Mouse (Mus musculus): Measurements from ENCODE around the gene Wdfy4. TPM values are rescaled to one million over a fixed set of nuclear protein-coding genes. Genes with fewer than 3 reads are reported as not detected.

Wdfy4 gene
- polyA plus RNA-seq, 1 experiment from 2014 or later: 0.14 TPM

- H3K4me2 ChIP-seq: no peak overlapping the region
- no peak overlapping the region for H3K4me3 ChIP-seq (replicated peaks)
- no peaks in the 10 kb centered on the region for H3K36me3 ChIP-seq
- H3K27ac ChIP-seq (replicated peaks): no peak overlapping the region
- no peak overlapping the region for H3K9ac ChIP-seq (replicated peaks)
- WGBS: 73% methylated on average over 8 of the region's 8 CpGs
- peaks cover 25% of the 10 kb centered on the region for H3K4me1 ChIP-seq
- ATAC-seq (ENCODE audit: low FRiP score): no peak; the same call in 1 of the 2 replicates
- peaks cover 11% of the 10 kb centered on the region for H3K27me3 ChIP-seq (replicated peaks)
- no peaks in the 10 kb centered on the region for H3K9me3 ChIP-seq (replicated peaks)
Observed at GRCm38 (mm10) chr14:32956486-32956885, 228.8 kb downstream of the Wdfy4 start.

- Histone ChIP-seq H3K4me2 (peak overlapping the region; percentile 17; the same call in 1 of the 2 replicates), H3K27me3 (replicated peaks) (peaks cover 11% of the 10 kb centered on the region), H3K4me3 (replicated peaks) (no peak overlapping the region), H3K9me3 (replicated peaks) (no peaks in the 10 kb centered on the region), H3K9ac (replicated peaks) (no peak overlapping the region), H3K4me1 (peaks cover 18% of the 10 kb centered on the region), H3K36me3 (no peaks in the 10 kb centered on the region), H3K27ac (replicated peaks) (peak overlapping the region; percentile 46)
- peak; percentile 65 for ATAC-seq (ENCODE audit: low FRiP score)
- 34% methylated on average over 20 of the region's 20 CpGs for WGBS
Observed at GRCm38 (mm10) chr14:32950312-32951301, 234.7 kb downstream of the Wdfy4 start.

GRCm38 (mm10) chr14:32947512-32947911, 237.8 kb downstream of the Wdfy4 start:
- peaks cover 18% of the 10 kb centered on the region for H3K4me1 ChIP-seq

GRCm38 (mm10) chr14:32939217-32939616, 246.1 kb downstream of the Wdfy4 start:
- H3K27ac ChIP-seq (replicated peaks): no peak overlapping the region
- no peak overlapping the region for H3K9ac ChIP-seq (replicated peaks)
- H3K9me3 ChIP-seq (replicated peaks): no peaks in the 10 kb centered on the region
- no peak overlapping the region for H3K4me2 ChIP-seq
- no peaks in the 10 kb centered on the region for H3K27me3 ChIP-seq (replicated peaks)
- no peaks in the 10 kb centered on the region for H3K36me3 ChIP-seq
- no peaks in the 10 kb centered on the region for H3K4me1 ChIP-seq
- ATAC-seq (ENCODE audit: low FRiP score): no peak
- 85% methylated on average over 5 of the region's 5 CpGs for WGBS
- H3K4me3 ChIP-seq (replicated peaks): no peak overlapping the region

More at GRCm38 (mm10) chr14:32947512-32947911, 237.8 kb downstream of the Wdfy4 start:
- Histone ChIP-seq H3K4me3 (replicated peaks) (no peak overlapping the region), H3K27ac (replicated peaks) (no peak overlapping the region), H3K9ac (replicated peaks) (no peak overlapping the region), H3K36me3 (no peaks in the 10 kb centered on the region), H3K4me2 (no peak overlapping the region), H3K9me3 (replicated peaks) (no peaks in the 10 kb centered on the region), H3K27me3 (replicated peaks) (peaks cover 5% of the 10 kb centered on the region; the same call in 1 of the 2 replicates)
- no peak for ATAC-seq (ENCODE audit: low FRiP score)
- 96% methylated on average over 2 of the region's 2 CpGs for WGBS

- H3K4me2 ChIP-seq: no peak overlapping the region
- no peak overlapping the region for H3K4me3 ChIP-seq (replicated peaks)
- H3K4me1 ChIP-seq: peaks cover 13% of the 10 kb centered on the region; the same call in 1 of the 2 replicates
- no peak for ATAC-seq (ENCODE audit: low FRiP score)
- 55% methylated on average over 6 of the region's 6 CpGs for WGBS
- H3K9me3 ChIP-seq (replicated peaks): no peaks in the 10 kb centered on the region
- H3K27ac ChIP-seq (replicated peaks): no peak overlapping the region
- H3K27me3 ChIP-seq (replicated peaks): no peaks in the 10 kb centered on the region
- H3K9ac ChIP-seq (replicated peaks): no peak overlapping the region
- no peaks in the 10 kb centered on the region for H3K36me3 ChIP-seq
Observed at GRCm38 (mm10) chr14:32934064-32934463, 251.2 kb downstream of the Wdfy4 start.

- H3K9me3 ChIP-seq (replicated peaks): no peaks in the 10 kb centered on the region
Observed at GRCm38 (mm10) chr14:32932220-32932619, 253.1 kb downstream of the Wdfy4 start.

GRCm38 (mm10) chr14:32931709-32932108, 253.6 kb downstream of the Wdfy4 start:
- WGBS: 88% methylated on average over 10 of the region's 10 CpGs
- H3K27me3 ChIP-seq (replicated peaks): no peaks in the 10 kb centered on the region
- H3K36me3 ChIP-seq: no peaks in the 10 kb centered on the region
- H3K4me2 ChIP-seq: no peak overlapping the region
- H3K4me1 ChIP-seq: peaks cover 13% of the 10 kb centered on the region; the same call in 1 of the 2 replicates
- no peak overlapping the region for H3K9ac ChIP-seq (replicated peaks)
- no peak overlapping the region for H3K27ac ChIP-seq (replicated peaks)
- no peak for ATAC-seq (ENCODE audit: low FRiP score)
- H3K4me3 ChIP-seq (replicated peaks): no peak overlapping the region
- no peaks in the 10 kb centered on the region for H3K9me3 ChIP-seq (replicated peaks)

More at GRCm38 (mm10) chr14:32932220-32932619, 253.1 kb downstream of the Wdfy4 start:
- no peak for ATAC-seq (ENCODE audit: low FRiP score)
- no peak overlapping the region for H3K4me2 ChIP-seq
- 71% methylated on average over 8 of the region's 8 CpGs for WGBS
- H3K36me3 ChIP-seq: no peaks in the 10 kb centered on the region
- H3K4me1 ChIP-seq: peaks cover 13% of the 10 kb centered on the region; the same call in 1 of the 2 replicates
- no peak overlapping the region for H3K4me3 ChIP-seq (replicated peaks)
- H3K27ac ChIP-seq (replicated peaks): no peak overlapping the region
- no peaks in the 10 kb centered on the region for H3K27me3 ChIP-seq (replicated peaks)
- H3K9ac ChIP-seq (replicated peaks): no peak overlapping the region

- Histone ChIP-seq H3K36me3 (no peaks in the 10 kb centered on the region), H3K4me1 (peaks cover 10% of the 10 kb centered on the region), H3K4me3 (replicated peaks) (no peak overlapping the region), H3K27ac (replicated peaks) (no peak overlapping the region; the same call in 1 of the 2 replicates), H3K9me3 (replicated peaks) (no peaks in the 10 kb centered on the region), H3K9ac (replicated peaks) (no peak overlapping the region), H3K4me2 (no peak overlapping the region), H3K27me3 (replicated peaks) (no peaks in the 10 kb centered on the region)
- 85% methylated on average over 9 of the region's 9 CpGs for WGBS
- ATAC-seq (ENCODE audit: low FRiP score): no peak
Observed at GRCm38 (mm10) chr14:32923871-32924270, 261.4 kb downstream of the Wdfy4 start.

GRCm38 (mm10) chr14:32917919-32918318, 267.4 kb downstream of the Wdfy4 start:
- Histone ChIP-seq H3K36me3 (no peaks in the 10 kb centered on the region), H3K27me3 (replicated peaks) (no peaks in the 10 kb centered on the region), H3K9ac (replicated peaks) (no peak overlapping the region), H3K9me3 (replicated peaks) (no peaks in the 10 kb centered on the region), H3K4me3 (replicated peaks) (no peak overlapping the region), H3K27ac (replicated peaks) (no peak overlapping the region), H3K4me2 (no peak overlapping the region), H3K4me1 (no peaks in the 10 kb centered on the region)
- 86% methylated on average over 1 of the region's 1 CpGs for WGBS
- ATAC-seq (ENCODE audit: low FRiP score): no peak

- no peak for ATAC-seq (ENCODE audit: low FRiP score)
- no peak overlapping the region for H3K27ac ChIP-seq (replicated peaks)
- no peaks in the 10 kb centered on the region for H3K9me3 ChIP-seq (replicated peaks)
- WGBS: 61% methylated on average over 2 of the region's 2 CpGs
- no peaks in the 10 kb centered on the region for H3K27me3 ChIP-seq (replicated peaks)
- no peak overlapping the region for H3K9ac ChIP-seq (replicated peaks)
- no peak overlapping the region for H3K4me2 ChIP-seq
- no peaks in the 10 kb centered on the region for H3K36me3 ChIP-seq
- no peaks in the 10 kb centered on the region for H3K4me1 ChIP-seq
- no peak overlapping the region for H3K4me3 ChIP-seq (replicated peaks)
Observed at GRCm38 (mm10) chr14:32915360-32915759, 269.9 kb downstream of the Wdfy4 start.

- H3K4me3 ChIP-seq (replicated peaks): no peak overlapping the region
- no peak overlapping the region for H3K4me2 ChIP-seq
- H3K9me3 ChIP-seq (replicated peaks): no peaks in the 10 kb centered on the region
- no peak for ATAC-seq (ENCODE audit: low FRiP score)
- no peak overlapping the region for H3K9ac ChIP-seq (replicated peaks)
- 88% methylated on average over 4 of the region's 4 CpGs for whole genome bisulfite sequencing
- no peaks in the 10 kb centered on the region for H3K36me3 ChIP-seq
- H3K27ac ChIP-seq (replicated peaks): no peak overlapping the region
- 0 out of 2 replicates have a peak, but pooled peaks cover 3% of the 10 kb centered on the region for H3K4me1 ChIP-seq
- H3K27me3 ChIP-seq (replicated peaks): no peaks in the 10 kb centered on the region
Observed at GRCm38 (mm10) chr14:32911187-32911586, 274.1 kb downstream of the Wdfy4 start.
